Mouse (Mus musculus): ENCODE results near the gene Tent4b.
A peak's percentile ranks its signal among the peaks of the same experiment; 100 is the strongest.

GRCm38 (mm10) chr8:88285469-88286356, 86.7 kb downstream of the Tent4b start:
- TF ChIP-seq CTCF (IDR thresholded peaks at IDR 0.05; ENCODE audit: control insufficient read depth, insufficient read depth, insufficient read length): peak; percentile 39
- TF ChIP-seq USF1 (IDR thresholded peaks at IDR 0.05; ENCODE audit: low read depth): no peak
- no peak for TF ChIP-seq MYOG (IDR thresholded peaks at IDR 0.05; ENCODE audit: control insufficient read depth, extremely low read depth, insufficient read length)
- TF ChIP-seq CEBPB (IDR thresholded peaks at IDR 0.05; ENCODE audit: low read depth): no peak
- no peak for TF ChIP-seq MAX (IDR thresholded peaks at IDR 0.05)
- no peak for TF ChIP-seq FOSL1 (IDR thresholded peaks at IDR 0.05; ENCODE audit: insufficient read depth, low read length, poor library complexity, severe bottlenecking)

Data from C2C12 (cell line).